Mouse (Mus musculus) lung, postnatal 0 days (tissue): ENCODE measurements at regions not wholly inside any gene's neighbourhood (a gene's known extent, or its start where the extent isn't known, plus 50 kb on each side); places are given as distances from the start of the nearest gene placed in this dataset.

Source experiments
- CTCF ChIP-seq: IDR thresholded peaks from 2 replicates; pipeline ENCODE4 v1.5.1; 2016; ENCODE audit warnings: antibody characterized with exemption, mild to moderate bottlenecking
- EP300 ChIP-seq: IDR thresholded peaks from 2 replicates; pipeline ENCODE4 v1.6.1; 2016; ENCODE audit warnings: antibody characterized with exemption, mild to moderate bottlenecking, control low read depth

GRCm38 (mm10) chr7:36334857-36335256 lies 363.1 kb upstream of the Tshz3 start:
- TF ChIP-seq CTCF (no peak), EP300 (no peak)
